Mouse (Mus musculus) CH12.LX (cell line): Measurements from ENCODE around the gene Zfp61. TPM values are rescaled to one million over a fixed set of nuclear protein-coding genes. Genes with fewer than 3 reads are reported as not detected.

Experiments
- DNase-seq: peaks from one replicate; pipeline ENCODE4 v3.0.0-alpha.2; 2013; ENCODE audit errors: extremely low read depth
- H3K27ac ChIP-seq: 2 replicates; pipeline ENCODE4 v1.5.1; 2012; ENCODE audit warnings: low read depth, mild to moderate bottlenecking, control low read depth, moderate library complexity; ENCODE audit not compliant: insufficient read depth
- H3K27me3 ChIP-seq: replicated peaks from 2 replicates; pipeline ENCODE3; 2012; ENCODE audit warnings: inconsistent platforms
- H3K36me3 ChIP-seq, 2 experiments: replicated peaks in 1 of 2; 2 replicates each; pipeline versions ENCODE3 to v1.6.1; 2012; ENCODE audit warnings: inconsistent platforms in 1 of 2, low read length in 1 of 2, mild to moderate bottlenecking in 1 of 2, mixed read lengths in 1 of 2, moderate library complexity in 1 of 2; ENCODE audit not compliant: control insufficient read depth in 1 of 2, insufficient read depth in 1 of 2
- H3K4me1 ChIP-seq, 2 experiments: 2 replicates each; pipeline ENCODE4 v1.6.1; 2012; ENCODE audit warnings: inconsistent platforms in 1 of 2, moderate library complexity in 1 of 2; ENCODE audit not compliant: insufficient read depth in 2 of 2, control insufficient read depth in 1 of 2
- H3K4me2 ChIP-seq: 2 replicates; pipeline ENCODE4 v1.6.1; 2012; ENCODE audit warnings: low read depth, mild to moderate bottlenecking, control low read depth; ENCODE audit not compliant: poor library complexity, insufficient read depth, severe bottlenecking
- H3K4me3 ChIP-seq, 3 experiments: fragments of 150-350 bp in 1 of 3; sonication (generic) in 1 of 3; replicated peaks in 1 of 3; 2 replicates each; pipeline versions ENCODE3 to v1.5.1; 2011 to 2012; ENCODE audit warnings: low read depth in 2 of 3, low read length in 2 of 3, mild to moderate bottlenecking in 2 of 3, moderate library complexity in 2 of 3, control low read depth in 1 of 3, improper control_type of control experiment in 1 of 3, inconsistent platforms in 1 of 3, mixed read lengths in 1 of 3; ENCODE audit not compliant: poor library complexity in 1 of 3
- H3K79me2 ChIP-seq: replicated peaks from 2 replicates; pipeline ENCODE4 v1.6.1; 2012; ENCODE audit warnings: mild to moderate bottlenecking, moderate library complexity; ENCODE audit not compliant: control insufficient read depth, poor library complexity, insufficient read depth, severe bottlenecking; ENCODE audit errors: extremely low read depth
- H3K9ac ChIP-seq: 2 replicates; pipeline ENCODE4 v1.6.1; 2012; ENCODE audit warnings: low read depth, mild to moderate bottlenecking, control low read depth, moderate library complexity; ENCODE audit not compliant: insufficient read depth
- H3K9me3 ChIP-seq: replicated peaks from 2 replicates; pipeline ENCODE3; 2012; ENCODE audit warnings: low read length, inconsistent platforms, mixed read lengths
- BHLHE40 ChIP-seq: IDR thresholded peaks from 2 replicates; pipeline ENCODE4 v1.6.1; 2011; ENCODE audit warnings: mild to moderate bottlenecking, low read depth, low read length, improper control_type of control experiment
- CHD1 ChIP-seq: IDR thresholded peaks from 2 replicates; pipeline ENCODE4 v1.6.1; 2012; ENCODE audit warnings: low read depth, low read length, improper control_type of control experiment, inconsistent platforms
- E2F4 ChIP-seq: IDR thresholded peaks from 2 replicates; pipeline ENCODE4 v1.6.1; 2011; ENCODE audit warnings: low read depth, low read length, improper control_type of control experiment; ENCODE audit not compliant: insufficient replicate concordance
- ELF1 ChIP-seq: IDR thresholded peaks from 2 replicates; pipeline ENCODE4 v1.6.1; 2014; ENCODE audit warnings: low read depth, mild to moderate bottlenecking, inconsistent platforms, low read length, improper control_type of control experiment
- EP300 ChIP-seq: IDR thresholded peaks from 2 replicates; pipeline ENCODE4 v1.6.1; 2011; ENCODE audit warnings: low read length, improper control_type of control experiment
- ETS1 ChIP-seq: conservative IDR thresholded peaks from 2 replicates; pipeline ENCODE4 v1.6.1; 2012; ENCODE audit warnings: low read depth, mild to moderate bottlenecking, inconsistent platforms, low read length, improper control_type of control experiment, moderate library complexity
- HCFC1 ChIP-seq: IDR thresholded peaks from 2 replicates; pipeline ENCODE4 v1.6.1; 2012; ENCODE audit warnings: low read depth, mild to moderate bottlenecking, inconsistent platforms, low read length, improper control_type of control experiment
- IRF4 ChIP-seq: IDR thresholded peaks from 2 replicates; pipeline ENCODE4 v1.6.1; 2014; ENCODE audit warnings: low read depth, mild to moderate bottlenecking, inconsistent platforms, low read length, improper control_type of control experiment
- JUN ChIP-seq: IDR thresholded peaks from 2 replicates; pipeline ENCODE4 v1.6.1; 2011; ENCODE audit warnings: low read depth, mild to moderate bottlenecking, low read length, improper control_type of control experiment, moderate library complexity; ENCODE audit not compliant: insufficient read depth
- JUND ChIP-seq: conservative IDR thresholded peaks from 2 replicates; pipeline ENCODE4 v1.6.1; 2011; ENCODE audit warnings: low read depth, low read length, improper control_type of control experiment
- MAZ ChIP-seq: IDR thresholded peaks from 2 replicates; pipeline ENCODE4 v1.6.1; 2012; ENCODE audit warnings: low read depth, mild to moderate bottlenecking, inconsistent platforms, low read length, improper control_type of control experiment, moderate library complexity
- MEF2A ChIP-seq: IDR thresholded peaks from 2 replicates; pipeline ENCODE4 v1.6.1; 2014; ENCODE audit warnings: low read depth, mild to moderate bottlenecking, inconsistent platforms, low read length, improper control_type of control experiment, borderline replicate concordance
- MYC ChIP-seq: IDR thresholded peaks from 2 replicates; pipeline ENCODE4 v1.6.1; 2011; ENCODE audit warnings: low read depth, mild to moderate bottlenecking, improper control_type of control experiment, low read length
- NELFE ChIP-seq: IDR thresholded peaks from 2 replicates; pipeline ENCODE4 v1.6.1; 2011; ENCODE audit warnings: low read depth, low read length, improper control_type of control experiment
- PAX5 ChIP-seq: IDR thresholded peaks from 2 replicates; pipeline ENCODE4 v1.6.1; 2012; ENCODE audit warnings: low read length, inconsistent platforms, mixed read lengths
- POLR2A ChIP-seq: IDR thresholded peaks from 2 replicates; pipeline ENCODE4 v1.6.1; 2011; ENCODE audit warnings: low read depth, mild to moderate bottlenecking, improper control_type of control experiment, low read length
- RAD21 ChIP-seq: IDR thresholded peaks from 2 replicates; pipeline ENCODE4 v1.6.1; 2011; ENCODE audit warnings: low read depth, mild to moderate bottlenecking, low read length, improper control_type of control experiment, moderate library complexity
- SIN3A ChIP-seq: IDR thresholded peaks from 2 replicates; pipeline ENCODE4 v1.6.1; 2012; ENCODE audit warnings: low read length, improper control_type of control experiment, inconsistent platforms
- TCF12 ChIP-seq: IDR thresholded peaks from 2 replicates; pipeline ENCODE4 v1.6.1; 2014; ENCODE audit warnings: low read depth, mild to moderate bottlenecking, inconsistent platforms, low read length, improper control_type of control experiment
- UBTF ChIP-seq: IDR thresholded peaks from 2 replicates; pipeline ENCODE4 v1.6.1; 2012; ENCODE audit warnings: low read depth, mild to moderate bottlenecking, inconsistent platforms, low read length, improper control_type of control experiment, moderate library complexity
- USF1 ChIP-seq: IDR thresholded peaks from 2 replicates; pipeline ENCODE4 v1.6.1; 2014; ENCODE audit warnings: low read depth, mild to moderate bottlenecking, inconsistent platforms, low read length, improper control_type of control experiment
- ZC3H11A ChIP-seq: IDR thresholded peaks from 2 replicates; pipeline ENCODE4 v1.6.1; 2012; ENCODE audit warnings: low read depth, mild to moderate bottlenecking, inconsistent platforms, low read length, improper control_type of control experiment
- ZKSCAN1 ChIP-seq: IDR thresholded peaks from 2 replicates; pipeline ENCODE4 v1.6.1; 2012; ENCODE audit warnings: low read depth, inconsistent platforms, low read length, improper control_type of control experiment, borderline replicate concordance
- ZMIZ1 ChIP-seq: IDR thresholded peaks from 2 replicates; pipeline ENCODE4 v1.6.1; 2012; ENCODE audit warnings: low read depth, mild to moderate bottlenecking, inconsistent platforms, low read length, improper control_type of control experiment
- dilution Hi-C: fragments of 300-500 bp; cut with MboI; formaldehyde crosslinking; loops from 2 replicates; pipeline ENCODE4 v1.14.3; 2020; ENCODE audit warnings: low sequenced_read_pairs; ENCODE audit not compliant: extremely low pct_unique_long_range_greater_than_20kb, extremely low pct_ligation_motif_present
- in situ Hi-C: fragments of 300-500 bp; cut with MboI; formaldehyde crosslinking; loops from 3 replicates; pipeline ENCODE4 v1.14.3; 2019; ENCODE audit warnings: low sequenced_read_pairs, low pct_ligation_motif_present, low pct_unique_long_range_greater_than_20kb, mixed read lengths
- polyA plus RNA-seq: library from polyadenylated mRNA; unstranded; fragments of >175 nt; gene quantifications from 2 replicates; pipeline ENCODE4 v1.2.1, GENCODE M21; 2012; ENCODE audit warnings: low read depth; ENCODE audit not compliant: insufficient read length
- total RNA-seq, 2 experiments: library from RNA; depleted of rRNA; stranded (reverse); fragments of 300-350 nt in 1 of 2; fragments of >200 nt in 1 of 2; gene quantifications; 2 replicates each; pipeline ENCODE4 v1.2.3; 2012 to 2014

Zfp61 gene
- total and polyA plus RNA-seq, 3 experiments, result 2.3 to 3.3 (median 3.2) TPM

DNA sequence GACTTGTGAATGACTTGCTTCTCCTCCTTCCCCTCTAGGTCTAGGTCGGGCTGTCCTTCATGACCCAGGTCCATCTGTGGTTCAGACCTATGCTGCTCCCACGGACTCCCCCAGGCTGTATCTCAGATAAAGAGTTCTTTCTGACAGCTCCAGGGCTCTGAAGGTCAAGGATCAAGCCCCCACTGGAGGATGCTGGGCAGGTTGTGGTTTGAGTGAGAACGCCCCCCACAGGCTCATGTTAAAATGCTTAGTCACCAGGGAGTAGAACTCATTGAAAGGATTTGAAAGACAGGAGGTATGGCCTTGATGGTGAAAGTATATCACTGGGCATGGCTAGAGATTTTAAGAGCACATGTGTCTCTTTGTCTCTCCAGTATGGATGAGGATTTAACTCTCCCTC, 31.8 kb downstream of the Zfp61 start:
- TF ChIP-seq JUND (no peak), USF1 (no peak), NELFE (no peak), PAX5 (no peak), ZC3H11A (no peak), UBTF (no peak), JUN (no peak), CHD1 (no peak), IRF4 (no peak), MAZ (no peak), MYC (no peak), ETS1 (no peak), SIN3A (no peak), ZKSCAN1 (no peak), HCFC1 (no peak), MEF2A (no peak), ELF1 (no peak), TCF12 (no peak)
- Histone ChIP-seq H3K36me3 (no peaks in the 10 kb centered on the region), H3K4me2 (no peak overlapping the region), H3K27me3 (peaks cover 2% of the 10 kb centered on the region), H3K27ac (no peak overlapping the region), H3K4me1 (peaks cover 8 to 16% of the 10 kb centered on the region in 2 experiments), H3K9me3 (no peaks in the 10 kb centered on the region), H3K79me2 (no peaks in the 10 kb centered on the region), H3K9ac (no peak overlapping the region), H3K4me3 (no peak overlapping the region)
- dilution Hi-C loops, result no loop called here
- in situ Hi-C loops, result no loop called here
- no peak for DNase-seq

DNA sequence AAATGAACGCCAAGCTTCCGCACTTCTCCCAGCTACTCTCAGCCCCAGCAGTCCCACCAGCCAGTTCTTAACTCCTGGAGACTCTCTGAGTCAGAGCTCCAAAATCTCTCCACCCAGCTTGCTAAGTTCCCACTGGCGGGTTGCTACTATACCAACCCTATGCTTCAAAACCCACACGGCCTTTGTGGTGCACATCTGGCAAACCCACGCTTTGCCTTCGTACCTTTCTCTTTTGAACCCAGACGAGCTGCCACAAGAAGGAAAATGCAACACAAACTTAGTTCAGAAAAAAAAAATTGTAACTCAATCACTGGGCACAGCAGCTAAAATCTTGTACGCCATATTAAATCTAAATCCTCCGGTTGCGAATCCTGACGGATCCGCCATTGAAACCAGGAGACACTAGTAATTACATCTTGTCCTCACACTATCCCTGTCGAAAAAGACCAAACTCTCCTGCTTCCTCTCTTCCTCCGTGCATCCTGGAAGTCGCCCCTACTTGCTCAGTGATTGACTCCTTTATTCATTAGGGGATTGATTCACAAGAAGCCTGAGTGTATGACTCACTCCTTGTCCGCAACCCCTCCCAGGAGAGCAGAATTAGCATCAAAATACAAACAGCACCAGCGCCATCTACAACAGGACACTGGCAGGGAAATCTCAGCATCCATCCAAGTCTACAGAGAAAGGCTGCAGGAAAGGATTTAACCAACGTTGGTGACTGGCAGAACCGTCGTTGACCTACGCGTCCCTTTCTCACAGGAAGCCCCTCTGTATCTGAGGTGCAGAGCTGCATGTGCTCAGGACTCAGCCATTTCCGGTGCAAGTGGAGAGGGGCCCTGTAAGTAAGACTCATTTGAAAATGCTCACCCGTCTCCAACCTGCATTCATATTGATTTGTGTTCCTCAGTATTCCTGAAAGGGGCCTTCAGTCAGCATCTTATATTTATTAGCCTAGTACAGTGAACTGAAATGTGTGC, 32.6 kb downstream of the Zfp61 start:
- Histone ChIP-seq H3K27me3 (peaks cover 2% of the 10 kb centered on the region), H3K9ac (no peak overlapping the region), H3K79me2 (no peaks in the 10 kb centered on the region), H3K4me1 (peaks cover 8 to 16% of the 10 kb centered on the region in 2 experiments), H3K4me2 (no peak overlapping the region), H3K36me3 (no peaks in the 10 kb centered on the region), H3K4me3 (no peak overlapping the region), H3K9me3 (no peaks in the 10 kb centered on the region), H3K27ac (no peak overlapping the region)
- in situ Hi-C loops, result no loop called here
- no peak for DNase-seq
- dilution Hi-C loops, result no loop called here
- TF ChIP-seq ELF1, result no peak
- TF ChIP-seq POLR2A, result no peak
- no peak for TF ChIP-seq EP300
- TF ChIP-seq BHLHE40, result no peak
- no peak for TF ChIP-seq ZMIZ1
- no peak for TF ChIP-seq ZKSCAN1
- no peak for TF ChIP-seq RAD21
- no peak for TF ChIP-seq E2F4
